Mouse (Mus musculus) spleen, postnatal 10 days (tissue): ENCODE results near the gene Ifngr2.

Source experiments
- DNase-seq, 2 experiments: peaks; one replicate each; pipeline ENCODE4 v3.0.0; 2021 to 2022; ENCODE audit warnings: low spot score in 2 of 2

Gene Ifngr2

DNA sequence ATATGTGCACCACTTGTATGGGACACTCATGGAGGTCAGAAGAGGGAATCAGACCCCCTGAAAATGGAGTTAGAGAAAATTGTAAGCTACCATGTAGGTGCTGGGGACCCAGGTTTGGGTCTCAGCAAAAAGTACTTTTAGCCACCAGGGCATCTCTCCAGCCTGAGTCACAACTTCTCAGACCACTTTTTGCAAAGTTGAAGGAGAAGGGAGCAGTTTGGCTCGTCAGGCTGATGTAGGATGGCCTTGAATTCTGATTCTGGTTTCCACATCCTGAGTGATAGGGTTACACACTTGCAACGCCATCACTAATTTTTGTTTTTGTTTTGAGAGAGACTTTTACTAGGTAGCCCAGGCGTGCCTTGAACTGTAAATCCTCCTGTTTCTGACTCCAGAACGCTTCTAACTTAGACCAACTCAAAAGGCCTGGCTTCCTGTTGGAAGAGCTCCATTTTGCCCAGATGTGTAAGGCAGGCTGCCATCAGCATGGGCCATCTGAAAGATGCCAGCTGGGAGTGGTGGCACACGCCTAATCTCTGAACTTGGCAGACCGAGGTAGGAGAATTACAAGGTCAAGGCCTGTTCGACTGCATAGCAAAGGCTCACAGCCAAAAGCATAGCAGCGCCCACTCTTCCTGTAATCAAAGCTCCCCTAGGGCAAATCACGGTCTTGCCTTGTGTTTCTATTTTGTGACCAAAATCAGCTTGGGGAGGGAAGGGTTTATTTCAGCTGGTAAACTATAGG is 62.8 kb downstream of the Ifngr2 start:
- no peak for DNase-seq

DNA sequence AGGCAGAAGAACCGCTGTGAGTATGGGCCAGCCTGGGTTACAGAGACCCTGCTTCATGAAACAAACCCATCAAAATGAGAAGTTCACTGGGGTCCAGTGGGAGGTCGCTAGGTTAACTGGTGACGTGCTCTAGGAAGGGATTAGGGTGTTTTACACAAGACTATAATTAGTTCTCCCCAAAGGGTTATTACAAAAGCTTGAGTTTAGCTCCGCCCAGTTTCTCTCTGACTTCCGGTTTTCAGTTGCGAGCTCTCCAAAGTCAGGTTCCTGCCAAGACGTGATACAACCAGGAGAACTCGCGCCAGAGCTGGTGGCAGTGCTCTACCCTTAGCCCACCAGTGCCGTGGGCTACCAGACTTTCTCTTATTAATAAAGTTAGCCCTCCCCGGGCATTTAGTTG is 64.4 kb downstream of the Ifngr2 start:
- DNase-seq = no peak

DNA sequence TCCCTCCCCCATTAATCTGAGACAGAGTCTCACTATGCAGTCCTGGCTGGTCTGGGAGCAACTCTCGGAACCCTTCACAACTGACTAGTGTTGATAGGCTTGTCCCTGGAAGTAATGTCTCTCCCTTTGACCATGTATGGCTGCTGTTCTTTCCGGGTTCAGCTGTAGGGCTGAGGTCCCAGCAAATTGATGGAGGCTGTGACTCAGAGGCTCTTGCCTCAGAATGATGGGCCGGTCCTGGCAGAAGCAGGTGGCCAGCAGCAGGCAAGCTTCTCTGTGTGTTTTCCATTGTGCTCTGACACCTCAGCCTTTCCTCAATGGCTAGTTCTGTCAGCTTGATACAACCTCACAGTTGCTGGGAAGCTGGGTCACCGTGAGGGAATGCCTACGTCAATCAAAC is 65.7 kb downstream of the Ifngr2 start:
- DNase-seq = no peak

DNA sequence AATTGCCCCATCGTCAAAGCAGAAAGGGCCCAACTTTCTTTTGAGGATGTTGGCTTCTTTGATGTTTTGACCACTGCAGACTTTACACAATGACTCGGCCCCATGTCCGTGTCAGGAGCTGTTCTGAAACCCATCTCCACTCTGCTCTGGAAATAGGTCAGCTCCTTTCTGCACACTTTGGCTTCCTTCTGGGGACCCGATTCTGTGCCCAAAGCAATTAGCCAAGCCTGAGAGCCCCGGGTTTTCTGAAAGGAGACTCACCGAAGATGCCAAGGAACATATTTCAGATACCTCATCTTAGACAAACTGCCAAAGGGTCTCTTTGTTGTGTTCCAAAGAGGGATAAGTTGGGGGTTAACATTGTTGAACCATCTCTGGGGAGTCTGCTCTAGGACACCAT is 67.7 kb downstream of the Ifngr2 start:
- DNase-seq = no peak
